Mouse (Mus musculus): ENCODE data around the gene Gm20662.
"Not testable (repeated sequence)": the region's sequence is repeated elsewhere in the genome, so short reads cannot be mapped to it uniquely, and the experiment has no call there.

Gene Gm20662

GRCm38 (mm10) chr9:108010385-108010784 is 14.2 kb downstream of the Gm20662 start:
- DNase-seq (ENCODE audit: low spot score): no peak

- DNase-seq (ENCODE audit: low spot score): not testable (repeated sequence)
These were observed 17.4 kb downstream of the Gm20662 start for GRCm38 (mm10) chr9:108013577-108013976.

- DNase-seq (ENCODE audit: low spot score): peak; percentile 29
These were observed 21.0 kb downstream of the Gm20662 start for GRCm38 (mm10) chr9:108017127-108017526.

- no peak for DNase-seq (ENCODE audit: low spot score)
These were observed 24.6 kb downstream of the Gm20662 start for GRCm38 (mm10) chr9:108020741-108021140.

GRCm38 (mm10) chr9:108023216-108023615 is 27.1 kb downstream of the Gm20662 start:
- DNase-seq (ENCODE audit: low spot score): no peak

- no peak for DNase-seq (ENCODE audit: low spot score)
These were observed 30.4 kb downstream of the Gm20662 start for GRCm38 (mm10) chr9:108026584-108026983.

GRCm38 (mm10) chr9:108027867-108028266 is 31.7 kb downstream of the Gm20662 start:
- DNase-seq (ENCODE audit: low spot score): no peak

GRCm38 (mm10) chr9:108032126-108032525 is 36.0 kb downstream of the Gm20662 start:
- no peak for DNase-seq (ENCODE audit: low spot score)

GRCm38 (mm10) chr9:108035331-108036156 is 39.4 kb downstream of the Gm20662 start:
- DNase-seq (ENCODE audit: low spot score): no peak

GRCm38 (mm10) chr9:108044751-108045492 is 48.8 kb downstream of the Gm20662 start:
- no peak for DNase-seq (ENCODE audit: low spot score)

GRCm38 (mm10) chr9:108046582-108046981 is 50.4 kb downstream of the Gm20662 start:
- DNase-seq (ENCODE audit: low spot score): no peak

- DNase-seq (ENCODE audit: low spot score): no peak
These were observed 51.7 kb downstream of the Gm20662 start for GRCm38 (mm10) chr9:108047601-108048565.

GRCm38 (mm10) chr9:108048566-108048955 is 52.4 kb downstream of the Gm20662 start:
- no peak for DNase-seq (ENCODE audit: low spot score)

- peak; percentile 95 for DNase-seq (ENCODE audit: low spot score)
These were observed 52.9 kb downstream of the Gm20662 start, which contains the start of gene Gmppb for GRCm38 (mm10) chr9:108049016-108049455. Gmppb (plus strand) TSS chr9:108049242.

GRCm38 (mm10) chr9:108049561-108050251 is 53.6 kb downstream of the Gm20662 start:
- DNase-seq (ENCODE audit: low spot score): no peak

GRCm38 (mm10) chr9:108051184-108051930 is 55.2 kb downstream of the Gm20662 start:
- DNase-seq (ENCODE audit: low spot score): no peak

- DNase-seq (ENCODE audit: low spot score): no peak
These were observed 55.7 kb downstream of the Gm20662 start for GRCm38 (mm10) chr9:108051931-108052220.

GRCm38 (mm10) chr9:108052411-108052810 is 56.3 kb downstream of the Gm20662 start:
- no peak for DNase-seq (ENCODE audit: low spot score)

- DNase-seq (ENCODE audit: low spot score): peak; percentile 94
These were observed 56.9 kb downstream of the Gm20662 start, which contains the start of gene Amigo3 for GRCm38 (mm10) chr9:108052885-108053664. Amigo3 (plus strand) TSS chr9:108053159.
